Mouse (Mus musculus) heart, embryonic 11.5 days (tissue): ENCODE measurements at regions not wholly inside any gene's neighbourhood (a gene's known extent, or its start where the extent isn't known, plus 50 kb on each side); places are given as distances from the start of the nearest gene placed in this dataset.
"Not testable (repeated sequence)": the region's sequence is repeated elsewhere in the genome, so short reads cannot be mapped to it uniquely, and the experiment has no call there.

ENCODE experiments used
- ATAC-seq: fragments of 200-750 bp; cut with Nextera tagmentation; replicated peaks from 2 replicates; pipeline ENCODE4 v1.8.0; 2017; ENCODE audit warnings: moderate library complexity; ENCODE audit not compliant: insufficient number of reproducible peaks, low FRiP score, low TSS enrichment
- H3K27ac ChIP-seq: fragments of 300-500 bp; sonication (generic); 2 replicates; pipeline ENCODE4 v1.5.1; 2014; ENCODE audit warnings: mild to moderate bottlenecking, low read depth, low read length
- H3K27me3 ChIP-seq: fragments of 300-500 bp; sonication (generic); 2 replicates; pipeline ENCODE4 v1.6.1; 2014; ENCODE audit warnings: mild to moderate bottlenecking, low read length, mixed read lengths; ENCODE audit not compliant: control insufficient read depth, insufficient read depth
- H3K36me3 ChIP-seq: fragments of 300-500 bp; sonication (generic); 2 replicates; pipeline ENCODE4 v1.6.1; 2014; ENCODE audit warnings: mild to moderate bottlenecking, low read length, moderate library complexity, mixed read lengths; ENCODE audit not compliant: control insufficient read depth, insufficient read depth
- H3K4me1 ChIP-seq: fragments of 300-500 bp; sonication (generic); 2 replicates; pipeline ENCODE4 v1.6.1; 2014; ENCODE audit warnings: low read length; ENCODE audit not compliant: control insufficient read depth, insufficient read depth
- H3K4me2 ChIP-seq: fragments of 300-500 bp; sonication (generic); 2 replicates; pipeline ENCODE4 v1.6.1; 2014; ENCODE audit warnings: mild to moderate bottlenecking, moderate library complexity
- H3K4me3 ChIP-seq: fragments of 300-500 bp; sonication (generic); 2 replicates; pipeline ENCODE4 v1.5.1; 2014; ENCODE audit warnings: low read depth, low read length
- H3K9ac ChIP-seq: fragments of 300-500 bp; sonication (generic); 2 replicates; pipeline ENCODE4 v1.6.1; 2014; ENCODE audit warnings: mild to moderate bottlenecking, low read depth, low read length, moderate library complexity
- H3K9me3 ChIP-seq: fragments of 300-500 bp; sonication (generic); replicated peaks from 2 replicates; pipeline ENCODE4 v1.6.1; 2016; ENCODE audit warnings: low read length; ENCODE audit not compliant: control insufficient read depth
- WGBS: fragments of 180-500 bp; shearing (Covaris S2); extraction: QIAGEN DNeasy Blood & Tissue Kit; methylation state at CpG from one replicate; pipeline ENCODE4 v1.1.7; 2014; ENCODE audit not compliant: insufficient replicate concordance; 5-methylcytosine and 5-hydroxymethylcytosine counted together

DNA sequence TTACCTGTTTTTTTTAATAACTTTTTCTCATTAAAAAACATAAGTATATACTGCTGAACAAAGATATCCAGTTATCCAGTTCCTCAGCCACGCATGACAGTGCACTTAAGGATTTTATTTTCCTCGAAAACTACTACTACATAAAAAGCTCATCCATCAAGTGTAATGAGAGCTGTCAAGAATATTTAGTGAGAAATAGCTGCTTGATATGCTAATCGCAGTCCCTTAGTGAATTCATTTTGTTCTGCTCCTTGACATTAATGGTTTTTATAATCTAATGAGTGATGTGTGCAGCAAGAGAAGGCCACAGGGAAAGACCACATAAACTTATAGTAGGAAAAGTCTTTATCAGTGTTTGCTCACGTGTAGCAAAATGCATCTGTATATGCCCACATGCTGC, 754.0 kb upstream of the Slc39a10 start:
- no peaks in the 10 kb centered on the region for H3K27me3 ChIP-seq
- no peak overlapping the region for H3K9ac ChIP-seq
- H3K36me3 ChIP-seq, result no peaks in the 10 kb centered on the region
- H3K4me2 ChIP-seq, result no peak overlapping the region
- no peaks in the 10 kb centered on the region for H3K9me3 ChIP-seq
- no peak overlapping the region for H3K27ac ChIP-seq
- no peak overlapping the region for H3K4me3 ChIP-seq
- 69% methylated on average over 4 of the region's 4 CpGs for WGBS
- H3K4me1 ChIP-seq, result no peaks in the 10 kb centered on the region
- no peak for ATAC-seq

DNA sequence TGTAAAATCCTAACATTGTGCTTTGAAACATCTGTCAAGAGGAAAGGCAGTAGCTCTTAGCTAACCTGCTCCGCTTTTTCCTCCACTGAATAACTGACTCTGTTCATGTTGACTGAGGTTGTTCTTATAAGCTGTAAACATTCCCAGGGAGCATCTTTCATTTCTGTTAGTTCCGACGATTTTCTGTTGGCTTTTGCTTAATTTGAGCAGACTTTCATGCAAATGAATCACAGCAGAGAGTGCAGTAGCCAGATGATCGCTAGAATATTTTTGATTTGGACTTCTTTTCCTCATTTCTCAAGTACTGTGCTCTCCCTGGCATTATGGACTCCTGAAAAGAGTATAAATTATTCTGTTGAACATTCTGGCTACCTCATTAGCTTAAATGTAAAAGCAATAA, 713.9 kb upstream of the Slc39a10 start:
- Histone ChIP-seq H3K9ac (no peak overlapping the region), H3K4me2 (no peak overlapping the region), H3K36me3 (no peaks in the 10 kb centered on the region), H3K4me1 (0 out of 2 replicates have a peak, but pooled peaks cover 2% of the 10 kb centered on the region), H3K27me3 (no peaks in the 10 kb centered on the region), H3K4me3 (no peak overlapping the region), H3K27ac (no peak overlapping the region), H3K9me3 (no peaks in the 10 kb centered on the region)
- no peak for ATAC-seq
- WGBS, result 81% methylated on average over 4 of the region's 4 CpGs

GRCm38 (mm10) chr1:47603989-47604360, 711.3 kb upstream of the Slc39a10 start:
- ATAC-seq, result no peak
- H3K9ac ChIP-seq, result no peak overlapping the region
- peak overlapping the region; percentile 41; the same call in 1 of the 2 replicates for H3K27ac ChIP-seq
- no peaks in the 10 kb centered on the region for H3K36me3 ChIP-seq
- no peaks in the 10 kb centered on the region for H3K27me3 ChIP-seq
- H3K4me1 ChIP-seq, result 0 out of 2 replicates have a peak, but pooled peaks cover 2% of the 10 kb centered on the region
- H3K4me3 ChIP-seq, result no peak overlapping the region
- 34% methylated on average over 2 of the region's 2 CpGs for WGBS
- H3K9me3 ChIP-seq, result no peaks in the 10 kb centered on the region
- H3K4me2 ChIP-seq, result no peak overlapping the region

GRCm38 (mm10) chr1:47603294-47603988, 710.8 kb upstream of the Slc39a10 start:
- 0 out of 2 replicates have a peak, but pooled peaks cover 2% of the 10 kb centered on the region for H3K4me1 ChIP-seq
- H3K27me3 ChIP-seq, result no peaks in the 10 kb centered on the region
- H3K36me3 ChIP-seq, result no peaks in the 10 kb centered on the region
- 31% methylated on average over 3 of the region's 3 CpGs for WGBS
- H3K27ac ChIP-seq, result no peak overlapping the region
- H3K4me3 ChIP-seq, result no peak overlapping the region
- H3K4me2 ChIP-seq, result no peak overlapping the region
- H3K9ac ChIP-seq, result no peak overlapping the region
- no peaks in the 10 kb centered on the region for H3K9me3 ChIP-seq
- no peak for ATAC-seq

- H3K4me2 ChIP-seq, H3K4me1 ChIP-seq, H3K9me3 ChIP-seq, H3K9ac ChIP-seq, H3K36me3 ChIP-seq, ATAC-seq, H3K4me3 ChIP-seq, H3K27me3 ChIP-seq, H3K27ac ChIP-seq: not testable (repeated sequence)
- WGBS, result 89% methylated on average over 1 of the region's 4 CpGs
Measured at GRCm38 (mm10) chr1:47593641-47594040, 701.0 kb upstream of the Slc39a10 start.

DNA sequence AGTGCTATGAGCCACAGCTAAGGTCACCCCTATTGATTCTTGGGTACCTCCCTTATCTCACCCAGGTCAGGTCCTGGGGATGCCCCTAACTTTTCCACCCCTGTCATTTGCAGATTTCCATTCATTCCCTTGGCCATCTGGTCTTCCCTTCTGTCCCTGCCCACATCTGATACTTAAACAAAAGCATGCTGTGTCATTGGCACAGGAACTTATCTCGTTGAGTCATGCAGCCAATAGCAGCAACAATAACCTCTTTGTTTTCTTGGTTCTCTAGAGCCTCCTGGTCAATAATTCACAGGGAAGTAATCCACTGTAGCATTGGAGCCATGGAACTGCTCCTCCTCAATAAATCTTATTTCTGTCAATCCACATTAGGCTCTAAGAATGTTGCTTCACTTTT, 653.0 kb upstream of the Slc39a10 start:
- WGBS, result 54% methylated on average over 1 of the region's 1 CpGs
- H3K4me2 ChIP-seq, result no peak overlapping the region
- H3K4me3 ChIP-seq, result no peak overlapping the region
- H3K27ac ChIP-seq, result no peak overlapping the region
- no peak overlapping the region for H3K9ac ChIP-seq
- H3K4me1 ChIP-seq, result no peaks in the 10 kb centered on the region
- no peaks in the 10 kb centered on the region for H3K36me3 ChIP-seq
- ATAC-seq, result no peak
- H3K9me3 ChIP-seq, result no peaks in the 10 kb centered on the region; the same call in 1 of the 2 replicates
- H3K27me3 ChIP-seq, result no peaks in the 10 kb centered on the region

DNA sequence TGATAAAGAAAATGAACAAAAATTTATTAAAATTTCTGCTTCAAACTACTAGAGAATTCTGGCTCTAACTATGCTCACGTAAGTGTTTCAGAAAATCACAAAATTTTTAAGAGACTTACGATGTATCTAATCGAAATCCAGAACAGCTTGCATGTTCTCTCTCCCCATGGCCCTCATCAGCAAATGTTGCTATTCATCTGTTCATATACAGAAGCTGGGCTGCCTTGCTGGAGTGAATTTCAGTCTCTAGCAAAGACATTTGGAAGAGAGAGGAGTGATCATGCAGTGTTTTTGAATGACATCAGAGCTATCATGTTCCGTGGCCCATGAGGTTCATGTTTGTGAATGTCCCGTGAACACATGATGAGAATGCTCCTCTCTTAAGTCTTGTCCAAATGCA, 618.8 kb upstream of the Slc39a10 start:
- H3K4me2 ChIP-seq, result no peak overlapping the region
- WGBS, result 82% methylated on average over 5 of the region's 5 CpGs
- ATAC-seq, result no peak
- H3K9ac ChIP-seq, result no peak overlapping the region
- no peaks in the 10 kb centered on the region for H3K9me3 ChIP-seq
- H3K4me3 ChIP-seq, result no peak overlapping the region
- H3K27me3 ChIP-seq, result no peaks in the 10 kb centered on the region
- H3K4me1 ChIP-seq, result no peaks in the 10 kb centered on the region
- H3K27ac ChIP-seq, result no peak overlapping the region
- H3K36me3 ChIP-seq, result no peaks in the 10 kb centered on the region

- Histone ChIP-seq H3K27ac (no peak overlapping the region), H3K4me1 (no peaks in the 10 kb centered on the region), H3K4me2 (no peak overlapping the region), H3K4me3 (no peak overlapping the region), H3K9ac (no peak overlapping the region), H3K9me3 (no peaks in the 10 kb centered on the region), H3K27me3 (no peaks in the 10 kb centered on the region), H3K36me3 (no peaks in the 10 kb centered on the region)
- ATAC-seq, result no peak
Measured at GRCm38 (mm10) chr1:47507801-47508200, 615.1 kb upstream of the Slc39a10 start.

DNA sequence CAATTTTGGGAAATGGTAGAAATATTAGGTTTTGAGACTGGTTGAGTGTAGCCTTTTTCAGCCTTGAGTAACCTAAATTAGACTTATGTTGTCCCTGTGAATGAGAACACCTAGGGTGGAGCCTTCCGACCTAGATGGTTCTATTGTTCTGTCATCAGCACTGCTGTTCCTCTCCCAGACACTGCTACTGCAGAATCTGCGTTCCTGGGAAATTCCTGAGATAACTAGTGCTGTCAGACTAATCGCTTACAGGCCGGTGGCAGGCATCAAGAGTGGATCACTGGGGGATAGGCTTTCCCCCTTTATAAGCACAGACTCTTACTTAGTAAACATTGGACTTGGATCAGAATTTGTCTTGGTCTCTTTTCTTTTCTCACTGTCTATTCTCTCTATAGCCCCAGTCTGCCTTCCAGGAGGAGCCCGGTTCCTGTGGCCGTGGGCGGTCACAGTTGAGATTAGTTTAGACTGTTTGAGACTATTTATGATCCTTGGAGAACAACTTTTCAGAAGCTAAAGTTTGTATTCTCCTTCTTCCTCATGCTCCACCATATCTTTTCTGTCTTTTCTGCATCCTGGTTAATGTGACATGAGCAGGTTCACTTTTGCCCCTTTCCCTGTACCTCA, 596.0 kb upstream of the Slc39a10 start:
- H3K36me3 ChIP-seq, result no peaks in the 10 kb centered on the region
- 29% methylated on average over 7 of the region's 7 CpGs for WGBS
- H3K9ac ChIP-seq, result no peak overlapping the region
- H3K4me2 ChIP-seq, result no peak overlapping the region
- no peak overlapping the region for H3K4me3 ChIP-seq
- no peak; the same call in 1 of the 2 replicates for ATAC-seq
- no peaks in the 10 kb centered on the region for H3K9me3 ChIP-seq
- peaks cover 4% of the 10 kb centered on the region; the same call in 1 of the 2 replicates for H3K4me1 ChIP-seq
- H3K27ac ChIP-seq, result no peak overlapping the region
- no peaks in the 10 kb centered on the region for H3K27me3 ChIP-seq
